Mouse (Mus musculus): Measurements from ENCODE around the gene Apol9b.

DNA sequence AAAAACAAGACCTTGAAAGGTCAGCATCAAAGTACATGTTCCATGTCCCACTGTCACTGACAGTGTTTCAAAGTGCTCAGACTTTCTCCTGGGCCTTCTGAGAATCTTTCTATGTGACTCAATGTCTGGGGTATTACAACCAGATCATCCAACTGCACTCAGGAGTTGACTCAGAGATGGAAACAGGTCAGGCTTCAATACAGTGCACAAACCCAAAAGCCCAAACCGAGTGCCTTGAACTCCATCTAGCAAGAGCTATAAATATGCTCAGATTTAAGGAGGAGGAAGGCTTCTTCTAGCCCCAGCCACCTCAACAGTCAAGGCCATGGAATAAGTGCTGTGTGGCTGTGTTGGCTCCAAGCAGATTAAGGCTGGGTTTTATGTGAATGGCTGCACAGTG, 57.0 kb downstream of the Apol9b start:
- TF ChIP-seq POLR2A (IDR thresholded peaks at IDR 0.05; ENCODE audit: borderline replicate concordance, control insufficient read depth, low read depth, low read length) (no peak), CTCF (IDR thresholded peaks at IDR 0.05; ENCODE audit: control insufficient read depth, insufficient read depth, low read length) (no peak)

All from bone marrow, adult 2 months (tissue).